Mouse (Mus musculus) C2C12 (cell line): Measurements from ENCODE around the gene Tmc8.

Experiments
- CTCF ChIP-seq: IDR thresholded peaks from one replicate; pipeline ENCODE4 v1.5.1; 2011; ENCODE audit not compliant: control insufficient read depth, insufficient read depth, insufficient read length
- FOSL1 ChIP-seq: IDR thresholded peaks from one replicate; pipeline ENCODE4 v1.8.0; 2011; ENCODE audit warnings: mild to moderate bottlenecking, low read length; ENCODE audit not compliant: poor library complexity, insufficient read depth, severe bottlenecking
- MAX ChIP-seq: IDR thresholded peaks from one replicate; pipeline ENCODE4 v1.6.1; 2011; ENCODE audit warnings: mild to moderate bottlenecking, control low read depth
- MYOD1 ChIP-seq: IDR thresholded peaks from one replicate; pipeline ENCODE4 v1.6.1; 2011; ENCODE audit warnings: low read depth; ENCODE audit not compliant: control insufficient read depth, insufficient read length
- MYOG ChIP-seq: IDR thresholded peaks from one replicate; pipeline ENCODE4 v1.6.1; 2011; ENCODE audit not compliant: control insufficient read depth, insufficient read length; ENCODE audit errors: extremely low read depth

DNA sequence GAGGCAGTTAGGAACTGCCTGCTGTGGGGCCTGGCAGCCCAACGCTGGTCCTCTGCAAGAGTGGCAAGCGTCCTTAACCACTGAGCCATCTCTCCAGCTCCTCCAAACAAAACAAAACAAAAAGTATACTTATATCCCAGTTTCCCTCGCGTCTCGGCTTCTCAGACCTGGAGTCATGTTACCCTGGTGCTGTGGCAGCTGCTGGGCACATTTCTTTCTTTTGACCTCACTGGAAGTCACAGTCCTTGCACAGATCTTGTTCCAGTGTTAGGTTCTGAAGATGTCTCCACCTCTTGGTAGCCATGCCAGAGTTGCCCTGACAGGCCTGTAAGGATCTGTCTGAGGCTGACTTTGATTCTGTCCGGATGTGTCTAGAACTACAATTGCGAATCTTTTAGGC lies 19.8 kb downstream of the Tmc8 start:
- TF ChIP-seq FOSL1 (no peak), CTCF (no peak), MYOD1 (peak; percentile 49), MYOG (no peak), MAX (no peak)
